Mouse (Mus musculus) forebrain, postnatal 0 days (tissue): Measurements from ENCODE around the gene Pdpk1. TPM values are rescaled to one million over a fixed set of nuclear protein-coding genes. Genes with fewer than 3 reads are reported as not detected.

Source experiments
- ATAC-seq: fragments of 200-750 bp; cut with Nextera tagmentation; 2 replicates; pipeline ENCODE4 v1.8.0; 2017; ENCODE audit warnings: mild to moderate bottlenecking, moderate library complexity
- DNase-seq: peaks from one replicate; pipeline ENCODE4 v3.0.0-alpha.2; 2015
- H3K27ac ChIP-seq: fragments of 300-500 bp; sonication (generic); 2 replicates; pipeline ENCODE4 v1.5.1; 2014; ENCODE audit warnings: low read depth, mild to moderate bottlenecking, antibody characterized with exemption, low read length, moderate library complexity, mixed read lengths
- H3K27me3 ChIP-seq: fragments of 300-500 bp; sonication (generic); 2 replicates; pipeline ENCODE4 v1.6.1; 2014; ENCODE audit warnings: mild to moderate bottlenecking, low read length, mixed read lengths; ENCODE audit not compliant: insufficient read depth
- H3K36me3 ChIP-seq: fragments of 300-500 bp; sonication (generic); 2 replicates; pipeline ENCODE4 v1.6.1; 2014; ENCODE audit warnings: mild to moderate bottlenecking, moderate library complexity; ENCODE audit not compliant: insufficient read depth
- H3K4me1 ChIP-seq: fragments of 300-500 bp; sonication (generic); 2 replicates; pipeline ENCODE4 v1.6.1; 2014; ENCODE audit warnings: antibody characterized with exemption; ENCODE audit not compliant: insufficient read depth
- H3K4me2 ChIP-seq: fragments of 300-500 bp; sonication (generic); 2 replicates; pipeline ENCODE4 v1.6.1; 2014; ENCODE audit warnings: low read depth, mild to moderate bottlenecking, moderate library complexity
- H3K4me3 ChIP-seq: fragments of 300-500 bp; sonication (generic); 2 replicates; pipeline ENCODE4 v1.5.1; 2014; ENCODE audit warnings: low read depth, low read length, mixed read lengths
- H3K9ac ChIP-seq: fragments of 300-500 bp; sonication (generic); 2 replicates; pipeline ENCODE4 v1.6.1; 2014; ENCODE audit warnings: mild to moderate bottlenecking
- H3K9me3 ChIP-seq: fragments of 300-500 bp; sonication (generic); 2 replicates; pipeline ENCODE4 v1.6.1; 2016; ENCODE audit warnings: low read length
- CTCF ChIP-seq: sonication (generic); IDR thresholded peaks from 2 replicates; pipeline ENCODE4 v1.5.1; 2016; ENCODE audit warnings: antibody characterized with exemption, control low read depth, low read depth
- WGBS: fragments of 180-500 bp; shearing (Covaris S2); extraction: QIAGEN DNeasy Blood & Tissue Kit; methylation state at CpG from one replicate; pipeline ENCODE4 v1.1.7; 2014; 5-methylcytosine and 5-hydroxymethylcytosine counted together
- polyA plus RNA-seq: library from polyadenylated mRNA; unstranded; fragments of >200 nt; fragmentation: Nextera tagmentation; extraction: Ambion mirVana; gene quantifications from 2 replicates; pipeline ENCODE4 v1.2.1, GENCODE M21; 2015
- total RNA-seq: library from RNA; depleted of rRNA; stranded (reverse); fragments of >200 nt; gene quantifications from 2 replicates; pipeline ENCODE4 v1.2.3, GENCODE M21; 2014

Pdpk1 gene
- total and polyA plus RNA-seq, 2 experiments from 2014 or later = 55.8 to 59.0 TPM

DNA sequence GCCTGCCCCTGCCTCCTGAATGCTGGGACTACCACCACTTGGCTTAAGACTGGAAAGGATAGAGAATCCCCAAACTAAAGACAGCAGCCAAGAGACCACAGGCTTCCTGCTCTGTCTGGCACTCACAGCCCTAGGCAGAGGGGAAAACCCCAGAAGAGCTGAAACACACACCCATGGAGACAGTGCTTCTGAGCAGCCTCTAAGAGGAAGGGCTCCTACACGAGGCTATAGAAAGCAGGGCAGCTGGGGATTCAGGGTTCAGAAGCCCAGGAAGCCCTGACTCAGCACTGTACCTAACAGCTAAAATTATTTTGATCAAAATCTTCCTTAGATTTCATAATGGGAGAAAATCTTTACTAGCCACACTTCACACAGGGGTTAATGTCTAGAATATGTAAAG lies 66.1 kb downstream of the Pdpk1 start:
- Histone ChIP-seq H3K4me2 (no peak overlapping the region), H3K9ac (no peak overlapping the region), H3K9me3 (no peaks in the 10 kb centered on the region), H3K4me1 (no peaks in the 10 kb centered on the region), H3K36me3 (peaks cover 45% of the 10 kb centered on the region), H3K4me3 (no peak overlapping the region), H3K27me3 (no peaks in the 10 kb centered on the region), H3K27ac (no peak overlapping the region)
- ATAC-seq (no peak), DNase-seq (no peak)
- 50% methylated on average over 1 of the region's 1 CpGs for WGBS
- no peak for TF ChIP-seq CTCF

DNA sequence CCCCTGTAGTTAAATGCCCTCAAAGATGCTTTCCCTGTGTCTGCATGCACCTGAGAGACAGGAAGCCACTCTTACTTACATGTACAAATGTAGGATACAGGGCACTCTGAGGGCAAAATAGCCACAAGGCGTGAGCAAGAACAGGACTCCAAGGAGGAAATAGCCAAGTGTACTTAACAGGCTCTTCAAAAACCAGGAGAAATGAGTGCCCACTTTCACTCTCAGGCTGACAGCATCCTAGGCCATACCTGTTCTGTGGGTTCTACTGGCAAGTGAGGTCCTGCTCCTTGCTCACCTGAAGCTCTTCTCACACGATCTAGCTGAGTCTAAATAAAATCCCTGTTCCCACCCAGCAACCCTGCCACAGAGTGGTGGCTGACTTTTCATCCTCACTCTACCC lies 73.6 kb downstream of the Pdpk1 start:
- Histone ChIP-seq H3K4me2 (no peak overlapping the region), H3K4me3 (no peak overlapping the region), H3K27me3 (no peaks in the 10 kb centered on the region), H3K27ac (no peak overlapping the region), H3K9ac (no peak overlapping the region), H3K9me3 (no peaks in the 10 kb centered on the region), H3K4me1 (peaks cover 4% of the 10 kb centered on the region; the same call in 1 of the 2 replicates), H3K36me3 (peaks cover 39% of the 10 kb centered on the region)
- DNase-seq = no peak
- 94% methylated on average over 2 of the region's 2 CpGs for WGBS
- no peak for ATAC-seq
- no peak for TF ChIP-seq CTCF

DNA sequence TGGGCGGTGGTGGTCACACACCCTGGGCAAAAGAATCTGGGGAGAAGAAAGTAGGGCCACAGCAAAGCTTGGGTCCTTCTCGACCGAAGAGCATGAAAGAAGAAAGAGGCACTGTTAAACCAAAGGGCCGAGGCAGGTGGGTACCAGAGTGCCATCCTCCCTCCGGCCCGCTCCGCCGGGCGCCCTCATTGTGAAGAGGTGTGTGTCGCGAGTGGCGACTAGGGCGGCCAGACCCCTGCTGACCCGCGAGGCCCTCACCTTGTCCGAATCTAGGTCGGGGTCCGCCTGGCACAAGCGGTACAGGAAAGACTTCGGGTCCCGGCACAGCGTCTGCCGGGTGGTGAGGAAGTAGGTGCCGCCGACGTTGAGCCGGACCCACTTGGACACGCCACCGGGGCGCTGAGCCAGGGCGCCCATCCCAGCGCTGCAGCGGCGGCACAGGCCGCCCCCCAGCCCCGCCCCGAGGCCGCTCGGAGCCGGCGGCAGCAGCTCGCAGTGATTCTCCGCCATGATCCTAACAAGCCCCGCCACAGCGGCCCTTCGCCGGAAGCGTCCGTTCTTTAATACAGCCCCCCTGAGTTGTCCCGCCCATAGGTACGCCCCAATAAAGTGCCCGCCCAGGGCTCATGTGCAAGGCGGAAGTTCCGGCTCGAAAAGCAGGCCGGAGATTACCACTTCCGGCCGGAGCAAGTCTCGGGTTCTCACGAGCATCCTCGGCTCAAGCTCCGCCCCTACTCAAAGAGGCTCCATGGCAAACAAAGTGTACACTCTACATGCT lies 77.6 kb downstream of the Pdpk1 start, which contains the start of gene Kctd5:
Gene Kctd5 (minus strand): TSS at position 567 of the 778 bp plus-strand sequence.
- H3K4me2 ChIP-seq = peak within 1 kb of the TSS; percentile 65
- H3K27me3 ChIP-seq = no peaks in the 10 kb centered on the region
- peaks cover 15% of the 10 kb centered on the region for H3K36me3 ChIP-seq
- ATAC-seq (peak; percentile 98), DNase-seq (peak; percentile 99)
- H3K9ac ChIP-seq = peak within 1 kb of the TSS; percentile 92
- under 1% methylated on average over 55 of the region's 62 CpGs for WGBS
- no peaks in the 10 kb centered on the region for H3K9me3 ChIP-seq
- TF ChIP-seq CTCF = no peak
- H3K4me1 ChIP-seq = peaks cover 5% of the 10 kb centered on the region; the same call in 1 of the 2 replicates
- peak within 1 kb of the TSS; percentile 87 for H3K27ac ChIP-seq
- peak within 1 kb of the TSS; percentile 98 for H3K4me3 ChIP-seq

DNA sequence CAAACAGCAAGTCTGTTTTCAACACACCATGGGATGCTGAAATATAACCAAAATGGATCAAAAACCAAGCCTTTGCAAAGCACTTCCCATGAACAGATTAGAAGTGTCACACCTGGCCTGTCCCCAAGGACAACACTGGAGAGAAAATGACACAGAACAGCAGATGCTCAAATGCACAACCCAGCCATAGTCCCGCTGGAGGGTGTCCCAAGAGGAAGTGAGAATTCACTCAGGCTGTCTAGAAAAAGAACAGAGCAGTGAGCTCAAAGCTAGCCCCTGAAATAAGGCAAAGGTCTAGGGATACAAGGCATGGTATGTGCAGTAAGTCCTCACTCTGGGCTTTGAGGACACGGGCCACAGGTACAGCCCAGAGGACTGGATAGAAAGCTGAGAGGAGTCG lies 81.2 kb downstream of the Pdpk1 start:
- TF ChIP-seq CTCF = no peak
- H3K4me2 ChIP-seq = no peak overlapping the region
- ATAC-seq (no peak), DNase-seq (peak; percentile 9)
- no peaks in the 10 kb centered on the region for H3K27me3 ChIP-seq
- peaks cover 5% of the 10 kb centered on the region; the same call in 1 of the 2 replicates for H3K4me1 ChIP-seq
- no peak overlapping the region for H3K27ac ChIP-seq
- H3K9ac ChIP-seq = no peak overlapping the region
- 91% methylated on average over 3 of the region's 3 CpGs for WGBS
- H3K4me3 ChIP-seq = no peak overlapping the region
- no peaks in the 10 kb centered on the region; the same call in 1 of the 2 replicates for H3K36me3 ChIP-seq
- H3K9me3 ChIP-seq = no peaks in the 10 kb centered on the region

DNA sequence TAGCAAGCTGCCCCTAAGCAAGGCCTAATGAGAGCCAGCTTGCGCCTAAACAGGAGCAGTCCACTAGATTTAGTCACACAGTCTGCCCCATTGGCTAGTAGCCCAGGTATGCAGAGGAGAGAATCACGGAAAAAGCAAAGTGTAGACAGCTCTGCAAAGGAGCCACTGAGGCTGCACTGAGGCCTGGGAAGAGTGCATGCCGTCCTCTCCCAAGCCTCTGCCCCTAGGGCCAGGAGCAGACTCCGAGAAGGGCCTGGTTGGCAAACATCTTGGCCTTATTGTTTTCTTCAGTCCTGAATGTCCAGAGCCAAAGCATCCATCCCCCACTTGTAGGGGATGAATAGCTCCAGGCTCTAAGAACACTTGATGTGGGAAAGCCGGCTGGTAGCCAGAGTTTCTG lies 82.5 kb downstream of the Pdpk1 start:
- H3K4me2 ChIP-seq = no peak overlapping the region
- H3K36me3 ChIP-seq = no peaks in the 10 kb centered on the region; the same call in 1 of the 2 replicates
- peak; percentile 18 for DNase-seq
- H3K4me3 ChIP-seq = no peak overlapping the region
- peak; percentile 21 for ATAC-seq
- peak overlapping the region; percentile 29; the same call in 1 of the 2 replicates for H3K27ac ChIP-seq
- peaks cover 5% of the 10 kb centered on the region; the same call in 1 of the 2 replicates for H3K4me1 ChIP-seq
- no peak overlapping the region for H3K9ac ChIP-seq
- no peaks in the 10 kb centered on the region for H3K27me3 ChIP-seq
- 62% methylated on average over 5 of the region's 5 CpGs for WGBS
- H3K9me3 ChIP-seq = no peaks in the 10 kb centered on the region
- TF ChIP-seq CTCF = no peak

DNA sequence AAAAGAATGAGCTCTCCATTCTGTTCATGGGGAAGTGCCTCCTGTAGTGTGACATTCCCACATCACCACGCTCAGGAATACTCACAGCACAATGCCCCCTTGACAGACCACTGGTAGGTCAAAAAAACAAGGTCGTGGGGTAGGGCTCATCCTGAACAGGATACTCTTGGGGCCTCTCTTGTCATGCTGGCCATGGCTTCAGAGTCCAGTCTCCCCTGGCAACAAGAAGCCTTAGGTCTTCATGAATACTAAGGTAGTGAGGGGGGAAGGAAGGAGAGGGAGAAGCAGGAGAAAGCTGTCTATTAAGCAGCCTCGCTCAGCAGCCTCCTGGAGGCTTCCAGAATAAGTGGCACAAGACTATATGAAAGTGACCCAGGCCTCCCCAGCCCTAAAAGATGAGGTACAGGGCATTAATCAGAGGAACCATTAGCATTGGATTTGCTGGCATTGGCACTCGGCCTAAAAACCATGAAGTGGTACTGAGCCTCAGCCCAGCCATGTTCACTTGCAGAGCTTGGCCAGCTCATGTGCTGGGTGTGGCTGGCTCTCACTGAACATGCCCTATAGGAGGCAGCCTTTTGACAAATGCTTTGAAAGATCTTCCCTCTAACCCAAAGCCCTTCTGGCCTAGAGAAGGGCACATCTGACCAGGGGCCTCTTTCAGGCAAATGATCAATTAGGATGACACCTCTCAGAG lies 88.1 kb downstream of the Pdpk1 start:
- Histone ChIP-seq H3K9me3 (no peaks in the 10 kb centered on the region), H3K27ac (no peak overlapping the region; the same call in 1 of the 2 replicates), H3K4me1 (no peaks in the 10 kb centered on the region), H3K4me2 (no peak overlapping the region), H3K9ac (no peak overlapping the region), H3K27me3 (no peaks in the 10 kb centered on the region), H3K36me3 (peaks cover 28% of the 10 kb centered on the region), H3K4me3 (no peak overlapping the region)
- ATAC-seq (no peak), DNase-seq (no peak)
- 85% methylated on average over 4 of the region's 4 CpGs for WGBS
- no peak for TF ChIP-seq CTCF
